In genomic region chr10:121430764-121431540, GRCm38 (mm10) we compare ENCODE assay signal across 9 mouse cellular contexts. TPM values are rescaled to one million over a fixed set of nuclear protein-coding genes. Genes with fewer than 3 reads are reported as not detected.
DNase-seq lines count a peak whose midpoint lies in the region; ATAC-seq and TF ChIP-seq lines count a peak whose summit lies in the region.
"Had no signal": no experiment of that assay in that cellular context is flagged by ENCODE, and none has a peak within 500 bp of the region (broad histone marks: within the 10 kb centered on the region; RNA-seq: fewer than 3 reads in every experiment).

No protein-coding gene starts in this region.

- H3K27me3 ChIP-seq in kidney, postnatal 0 days (ENCODE audit: insufficient read depth, low read length), result no peaks in the 10 kb centered on the region
- no peaks in the 10 kb centered on the region for H3K27me3 ChIP-seq in ES-Bruce4 (ENCODE audit: control insufficient read depth, insufficient read depth, low read length, poor library complexity, severe bottlenecking)
- H3K27me3 ChIP-seq in embryonic facial prominence, embryonic 12.5 days, result no peaks in the 10 kb centered on the region
- no peaks in the 10 kb centered on the region for H3K27me3 ChIP-seq in limb, embryonic 15.5 days
- H3K27me3 ChIP-seq: midbrain, embryonic 12.5 days; Patski had no signal

- no peak for DNase-seq in kidney, postnatal 0 days (ENCODE audit: low spot score)
- DNase-seq in kidney, adult 9 months, result no peak
- no peak for DNase-seq in frontal cortex, adult 2 months (ENCODE audit: extremely low spot score in 1 of 2, low spot score in 1 of 2)
- DNase-seq in retina, embryonic 14.5 days (ENCODE audit: low spot score), result no peak

- H3K4me1 ChIP-seq in kidney, postnatal 0 days (replicated peaks; ENCODE audit: insufficient read depth, low read length), result peaks cover 41% of the 10 kb centered on the region
- H3K4me1 ChIP-seq in ES-Bruce4 (ENCODE audit: control insufficient read depth, insufficient read depth, low read length), result peaks cover 27% of the 10 kb centered on the region
- H3K4me1 ChIP-seq in embryonic facial prominence, embryonic 12.5 days, result peaks cover 75% of the 10 kb centered on the region
- H3K4me1 ChIP-seq in limb, embryonic 15.5 days, result peaks cover 85% of the 10 kb centered on the region

- no peak for TF ChIP-seq POLR2A in ES-Bruce4 (IDR thresholded peaks at IDR 0.05; ENCODE audit: insufficient read depth, low read length)

- ATAC-seq in kidney, postnatal 0 days (replicated peaks; ENCODE audit: low FRiP score, low read depth), result no peak
- ATAC-seq in embryonic facial prominence, embryonic 12.5 days (ENCODE audit: insufficient number of reproducible peaks, insufficient read depth, low FRiP score, low TSS enrichment), result no peak
- ATAC-seq in limb, embryonic 15.5 days (ENCODE audit: insufficient number of reproducible peaks, low FRiP score, low TSS enrichment, low read depth), result no peak
- ATAC-seq: Patski had no signal

- TF ChIP-seq EP300 in ES-Bruce4 (IDR thresholded peaks at IDR 0.05; ENCODE audit: insufficient read depth, low read depth, low read length), result no peak

- H3K36me3 ChIP-seq in kidney, postnatal 0 days (ENCODE audit: insufficient read depth, low read length), result no peaks in the 10 kb centered on the region
- H3K36me3 ChIP-seq in ES-Bruce4 (ENCODE audit: control insufficient read depth, insufficient read depth, low read length, poor library complexity, severe bottlenecking), result no peaks in the 10 kb centered on the region
- H3K36me3 ChIP-seq in embryonic facial prominence, embryonic 12.5 days, result no peaks in the 10 kb centered on the region
- no peaks in the 10 kb centered on the region for H3K36me3 ChIP-seq in limb, embryonic 15.5 days
- H3K36me3 ChIP-seq: midbrain, embryonic 12.5 days had no signal

- peak overlapping the region; percentile 45; the same call in 1 of the 2 replicates for H3K4me2 ChIP-seq in kidney, postnatal 0 days (ENCODE audit: low read length)
- H3K4me2 ChIP-seq in embryonic facial prominence, embryonic 12.5 days (replicated peaks), result no peak overlapping the region
- H3K4me2 ChIP-seq in limb, embryonic 15.5 days, result no peak overlapping the region
- H3K4me2 ChIP-seq: midbrain, embryonic 12.5 days had no signal

- H3K9me3 ChIP-seq in kidney, postnatal 0 days (replicated peaks; ENCODE audit: low read length), result no peaks in the 10 kb centered on the region
- H3K9me3 ChIP-seq in ES-Bruce4 (replicated peaks; ENCODE audit: control insufficient read depth, insufficient read depth, low read length, poor library complexity, severe bottlenecking), result no peaks in the 10 kb centered on the region
- H3K9me3 ChIP-seq in embryonic facial prominence, embryonic 12.5 days, result no peaks in the 10 kb centered on the region
- H3K9me3 ChIP-seq in limb, embryonic 15.5 days, result no peaks in the 10 kb centered on the region
- H3K9me3 ChIP-seq: midbrain, embryonic 12.5 days had no signal

- WGBS in kidney, postnatal 0 days, result 68% methylated on average over 15 of the region's 15 CpGs
- WGBS in embryonic facial prominence, embryonic 12.5 days, result 61% methylated on average over 15 of the region's 15 CpGs
- WGBS in limb, embryonic 15.5 days, result 59% methylated on average over 15 of the region's 15 CpGs

- peak overlapping the region; percentile 85 for H3K27ac ChIP-seq in kidney, postnatal 0 days
- H3K27ac ChIP-seq in ES-Bruce4 (ENCODE audit: insufficient read depth, low read length), result peak overlapping the region; percentile 8; the same call in 1 of the 2 replicates
- H3K27ac ChIP-seq in embryonic facial prominence, embryonic 12.5 days, result peak overlapping the region; percentile 71
- H3K27ac ChIP-seq in limb, embryonic 15.5 days, result peak overlapping the region; percentile 82
- H3K27ac ChIP-seq: midbrain, embryonic 12.5 days had no signal

- H3K9ac ChIP-seq in kidney, postnatal 0 days (ENCODE audit: low read depth, low read length), result no peak overlapping the region
- H3K9ac ChIP-seq in ES-Bruce4 (ENCODE audit: low read depth, poor library complexity, severe bottlenecking), result no peak overlapping the region
- no peak overlapping the region for H3K9ac ChIP-seq in embryonic facial prominence, embryonic 12.5 days
- H3K9ac ChIP-seq in limb, embryonic 15.5 days, result no peak overlapping the region

- TF ChIP-seq CTCF in kidney, postnatal 0 days (IDR thresholded peaks at IDR 0.05; ENCODE audit: low read depth), result no peak
- TF ChIP-seq CTCF in ES-Bruce4 (IDR thresholded peaks at IDR 0.05; ENCODE audit: low read depth, low read length), result no peak

- H3K4me3 ChIP-seq in kidney, postnatal 0 days (replicated peaks; ENCODE audit: low read depth, low read length), result no peak overlapping the region
- H3K4me3 ChIP-seq in ES-Bruce4 (ENCODE audit: low read depth, low read length), result no peak overlapping the region
- H3K4me3 ChIP-seq in embryonic facial prominence, embryonic 12.5 days, result no peak overlapping the region
- H3K4me3 ChIP-seq in limb, embryonic 15.5 days, result no peak overlapping the region
- H3K4me3 ChIP-seq: midbrain, embryonic 12.5 days had no signal

RNA-seq across cellular contexts. Expression of gene Rassf3, which starts 45.2 kb away (rescaled TPM):
- 11.9 and 12.5 TPM in 2 replicates for polyA plus RNA-seq in kidney, postnatal 0 days (2015; fragmentation: Nextera tagmentation; extraction: Ambion mirVana)
- 41.7 and 46.6 TPM in 2 replicates for polyA plus RNA-seq in ES-Bruce4 (2011; ENCODE audit: insufficient read depth, insufficient read length, low read depth, missing spikeins)
- 23.1 and 24.7 TPM in 2 replicates for polyA plus RNA-seq in embryonic facial prominence, embryonic 12.5 days (2016; fragmentation: Nextera tagmentation; extraction: Ambion mirVana)
- polyA plus RNA-seq in limb, embryonic 15.5 days (2015; fragmentation: Nextera tagmentation; extraction: Ambion mirVana), result 17.3 and 17.8 TPM in 2 replicates
- polyA plus RNA-seq in frontal cortex, adult 2 months (2012; rRNA removed), result 18.0 and 21.5 TPM in 2 replicates

Comparison
In these comparisons a context has a peak if more than half of its experiments do, and no peak if none do; other contexts are left out.
1. H3K27ac ChIP-seq: peak in every context shown above with its lines; median percentile 85 in kidney, postnatal 0 days; 82 in limb, embryonic 15.5 days; 71 in embryonic facial prominence, embryonic 12.5 days; 8 in ES-Bruce4.